Mouse (Mus musculus) right cerebral cortex, postnatal 14 days (tissue): ENCODE data around the gene Akap6.

ENCODE experiments used
- DNase-seq: peaks from one replicate; pipeline ENCODE4 v3.0.0; 2022

Gene Akap6

DNA sequence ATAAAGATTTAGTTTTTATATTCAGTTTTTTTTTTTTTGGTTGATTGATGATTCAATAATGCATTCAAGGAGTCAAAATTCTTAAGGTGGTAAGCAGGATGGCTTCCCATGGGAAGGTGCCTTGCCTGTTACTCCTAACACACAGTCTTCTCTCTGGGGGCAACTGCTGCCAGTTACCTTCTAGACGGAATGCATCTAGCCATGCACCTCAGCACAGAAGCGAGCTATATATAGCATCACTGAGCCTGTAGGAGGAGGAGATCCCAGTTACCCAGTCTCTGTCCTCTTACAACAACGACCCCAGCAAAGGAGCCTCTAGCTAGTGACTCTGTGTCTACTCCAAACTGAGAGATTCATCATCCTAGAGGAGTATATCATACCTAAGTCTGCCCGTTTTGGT is 150.1 kb downstream of the Akap6 start:
- DNase-seq: no peak

DNA sequence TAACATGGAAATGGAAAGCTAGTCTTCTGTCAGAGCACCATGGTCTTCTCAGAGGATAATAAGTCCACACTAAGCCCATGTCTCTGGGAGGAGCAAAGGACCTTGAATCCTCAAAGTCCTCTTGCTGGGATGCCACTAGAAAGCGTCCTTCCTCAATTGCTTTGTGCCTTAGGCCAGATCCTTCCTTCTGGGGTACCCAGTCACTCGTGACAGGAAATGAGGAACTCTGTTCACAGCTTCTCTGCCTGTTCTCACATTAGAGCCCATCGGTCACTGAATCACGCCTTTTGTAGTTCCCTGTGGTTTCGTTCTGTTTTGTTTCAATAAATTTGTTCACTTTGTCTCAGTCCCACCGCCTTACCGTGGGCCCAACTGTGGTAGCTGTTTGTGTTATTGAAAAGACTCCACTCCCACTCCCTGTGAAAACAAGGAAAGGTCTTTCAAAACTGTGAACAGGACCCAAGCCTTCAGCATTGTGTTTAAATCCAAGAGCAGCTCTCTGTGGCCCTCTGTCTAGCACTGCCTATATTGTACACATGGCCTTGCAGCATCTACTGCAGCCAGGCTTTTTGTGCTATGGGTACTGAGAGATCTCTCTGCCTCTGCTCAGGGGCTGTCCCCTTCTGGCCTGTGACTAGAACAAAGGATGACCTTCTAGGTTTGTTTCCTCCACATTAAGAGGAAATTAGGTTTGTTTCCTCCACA is 151.3 kb downstream of the Akap6 start:
- DNase-seq: no peak

DNA sequence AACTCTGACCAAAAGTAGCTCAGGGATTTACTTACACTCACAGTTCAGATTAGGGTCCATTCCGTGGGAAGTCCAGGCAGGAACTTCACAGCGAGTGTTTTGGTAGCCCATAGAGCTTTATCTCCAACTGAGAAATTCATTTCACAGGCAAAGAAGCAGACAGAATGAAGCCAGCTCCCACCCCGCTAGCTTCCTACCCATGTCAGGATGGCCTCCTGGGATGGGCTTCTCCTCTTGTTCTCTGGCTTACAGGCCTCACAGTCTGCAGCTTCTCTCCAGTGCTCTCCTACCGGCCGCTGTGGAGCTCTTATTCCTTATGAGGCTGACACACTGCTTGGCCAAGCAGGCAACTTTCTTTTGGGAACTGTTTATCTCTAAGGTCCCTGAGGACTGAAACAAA is 152.0 kb downstream of the Akap6 start:
- DNase-seq: no peak

DNA sequence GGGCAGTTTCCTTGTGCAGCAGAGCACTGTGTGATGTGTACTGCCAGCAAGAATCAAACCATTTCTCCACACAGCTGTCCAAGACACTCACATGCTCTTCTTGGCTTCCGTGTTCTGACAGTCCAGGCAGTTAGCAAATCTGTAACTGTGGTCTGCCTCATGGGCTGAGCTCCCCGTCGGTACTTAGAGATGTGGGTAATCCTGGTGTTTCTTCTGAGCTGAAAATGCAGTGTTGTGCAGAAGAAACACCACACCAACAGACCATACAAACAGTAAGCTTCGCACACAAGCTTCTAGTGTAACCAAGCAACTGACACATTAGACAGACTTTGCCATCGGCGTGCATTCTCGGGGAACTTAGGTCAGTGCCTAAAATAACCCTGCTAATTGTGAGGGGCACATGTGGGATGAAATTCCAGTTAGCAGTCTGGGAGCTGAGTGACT is 155.1 kb downstream of the Akap6 start:
- DNase-seq: no peak

DNA sequence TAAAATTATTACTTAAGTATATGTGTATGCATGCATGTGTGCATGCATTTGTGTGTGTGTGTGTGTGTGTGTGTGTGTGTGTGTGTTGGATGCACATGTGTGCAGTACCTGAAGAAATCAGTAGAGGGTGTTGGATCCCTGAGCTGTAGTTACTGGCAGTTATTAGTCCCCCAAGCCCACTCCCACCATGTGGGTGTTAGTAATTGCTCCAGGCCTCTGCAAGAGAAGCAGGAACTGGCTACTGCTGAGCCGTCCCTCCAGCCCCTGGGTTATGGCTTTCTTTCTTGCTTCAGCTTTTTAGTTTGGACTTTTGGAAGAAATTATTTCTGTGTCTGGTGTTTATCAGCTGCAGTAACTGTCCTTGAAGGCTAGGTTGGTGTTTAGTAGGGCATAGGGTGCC is 156.9 kb downstream of the Akap6 start:
- DNase-seq: no peak

DNA sequence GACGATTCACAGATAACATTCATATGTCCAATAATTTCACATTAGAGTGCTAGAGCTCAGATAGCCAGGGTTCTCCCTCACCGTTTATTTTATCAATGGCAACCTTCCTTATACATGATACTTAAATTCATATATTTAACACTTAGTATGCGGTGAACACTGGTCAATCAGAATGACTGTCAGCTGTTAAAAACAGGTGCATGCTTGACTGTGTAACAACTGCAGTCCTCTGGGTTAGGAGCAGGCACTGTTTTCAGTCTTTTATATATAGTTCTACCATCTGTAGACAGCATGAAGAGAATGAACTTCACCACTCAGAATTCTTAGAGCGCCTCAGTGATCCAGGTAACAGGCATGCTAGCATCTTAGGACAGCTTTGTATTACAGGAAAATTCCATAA is 158.1 kb downstream of the Akap6 start:
- DNase-seq: no peak

DNA sequence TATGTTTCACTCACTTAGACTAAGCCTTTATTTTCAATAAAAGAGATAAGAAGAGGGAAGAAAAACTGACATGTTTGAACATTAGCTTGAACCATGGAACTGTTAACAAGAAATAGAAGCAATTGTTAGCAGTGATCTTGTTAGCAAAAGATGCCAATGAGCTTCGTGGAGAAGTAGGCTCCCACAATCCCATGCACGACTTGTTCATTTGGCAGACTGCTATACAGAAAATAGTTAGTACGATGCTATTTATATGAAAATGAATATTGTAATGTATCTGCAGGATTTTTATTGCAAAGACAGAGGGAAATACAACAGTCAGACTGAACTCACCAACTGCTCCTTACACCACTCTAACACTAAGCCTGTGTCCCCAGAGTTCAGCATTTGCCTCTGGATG is 162.7 kb downstream of the Akap6 start:
- no peak for DNase-seq

DNA sequence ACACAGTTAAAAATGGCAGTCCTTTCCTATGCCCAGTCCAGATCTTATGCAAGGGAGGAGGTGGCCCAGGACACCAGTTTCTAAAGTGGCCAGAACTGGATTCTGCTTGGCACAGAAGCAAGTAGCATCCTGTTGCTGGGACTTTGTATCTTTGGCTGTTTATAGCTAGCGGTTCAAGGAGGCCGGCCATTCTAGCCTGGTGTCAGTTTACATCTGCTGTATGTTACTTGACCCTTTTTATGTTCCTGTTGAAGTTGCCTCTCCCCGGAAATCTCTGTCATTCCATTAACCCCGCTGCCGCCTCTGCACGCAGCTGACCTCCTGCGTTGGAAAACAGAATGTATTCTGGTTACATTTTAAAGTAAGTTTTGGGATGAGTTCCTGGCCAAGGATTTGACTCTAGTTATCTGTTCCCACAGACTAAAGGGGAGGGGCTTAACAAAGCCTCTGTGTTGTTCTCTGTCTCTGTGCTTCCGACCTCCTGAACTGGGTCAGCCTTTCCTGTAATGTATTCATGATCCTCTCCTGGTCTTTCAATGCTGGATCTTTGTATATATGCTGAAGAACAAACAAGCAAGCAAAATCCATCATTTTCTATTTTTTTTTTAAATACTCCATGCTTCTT is 168.9 kb downstream of the Akap6 start:
- DNase-seq: no peak

DNA sequence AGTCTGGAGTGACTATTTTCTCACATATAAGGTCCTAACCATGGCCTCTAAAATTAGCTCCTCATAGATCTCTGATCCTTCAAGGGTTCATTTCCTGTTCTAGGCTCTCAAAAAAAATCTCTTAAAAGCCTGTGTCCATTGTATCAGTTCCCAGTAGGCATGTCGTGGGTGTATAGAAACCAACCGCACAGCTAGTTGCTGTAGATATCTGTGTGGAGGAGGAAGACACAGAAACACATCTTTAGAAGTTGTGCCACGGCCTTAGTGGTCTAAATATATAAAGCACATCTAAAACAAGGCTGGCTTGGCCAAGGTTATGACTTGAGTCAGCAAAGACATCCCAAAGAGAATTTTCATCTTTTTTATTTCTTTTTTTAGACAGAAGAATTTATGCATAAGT is 172.4 kb downstream of the Akap6 start:
- no peak for DNase-seq

DNA sequence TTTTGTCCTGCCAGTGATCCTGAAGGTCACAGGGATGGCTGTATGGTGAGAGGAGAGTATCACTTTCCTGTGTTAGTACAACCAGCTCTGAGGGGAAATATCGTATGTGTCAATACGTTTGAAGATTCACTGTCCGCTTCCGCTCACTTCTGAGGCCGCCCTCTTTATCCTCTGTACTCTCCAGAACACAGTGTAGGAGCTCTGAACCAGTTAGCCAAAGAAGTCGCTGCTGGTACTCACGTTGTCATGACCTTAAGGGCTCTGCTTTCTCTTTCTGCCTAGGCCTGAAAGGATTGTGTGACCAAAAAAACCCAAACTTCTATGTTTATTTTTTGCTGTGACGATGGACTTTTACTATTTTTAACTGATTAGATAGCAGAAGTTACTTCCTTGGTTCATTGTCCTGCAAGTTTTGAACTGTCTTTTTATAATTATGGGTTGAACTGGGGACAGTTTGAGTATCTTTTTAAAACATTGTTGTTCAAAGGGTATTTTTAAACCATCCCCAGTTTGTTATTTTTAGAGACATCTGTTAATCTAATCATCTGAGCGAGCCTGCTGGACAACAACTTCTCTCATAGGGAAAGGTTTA is 175.2 kb downstream of the Akap6 start:
- DNase-seq: no peak

DNA sequence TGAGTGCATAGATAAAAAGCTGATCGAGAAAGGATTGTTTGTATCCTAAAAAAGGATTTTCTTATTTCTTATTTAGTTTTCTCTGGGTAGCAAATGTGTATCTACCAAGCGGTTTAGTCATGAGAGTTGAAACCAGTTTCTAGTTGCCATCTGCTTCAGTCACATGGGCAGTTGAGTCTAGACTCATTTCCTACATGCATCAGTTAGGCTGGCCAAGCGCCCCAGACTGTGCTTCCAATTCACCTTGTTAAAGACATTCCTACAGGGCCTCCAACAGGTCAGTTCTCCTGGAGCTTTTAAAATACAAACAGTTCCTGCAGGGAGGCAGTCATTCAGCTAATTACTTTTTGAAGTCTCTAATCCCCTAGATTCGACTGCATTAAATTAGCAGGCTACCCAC is 176.9 kb downstream of the Akap6 start:
- no peak for DNase-seq

DNA sequence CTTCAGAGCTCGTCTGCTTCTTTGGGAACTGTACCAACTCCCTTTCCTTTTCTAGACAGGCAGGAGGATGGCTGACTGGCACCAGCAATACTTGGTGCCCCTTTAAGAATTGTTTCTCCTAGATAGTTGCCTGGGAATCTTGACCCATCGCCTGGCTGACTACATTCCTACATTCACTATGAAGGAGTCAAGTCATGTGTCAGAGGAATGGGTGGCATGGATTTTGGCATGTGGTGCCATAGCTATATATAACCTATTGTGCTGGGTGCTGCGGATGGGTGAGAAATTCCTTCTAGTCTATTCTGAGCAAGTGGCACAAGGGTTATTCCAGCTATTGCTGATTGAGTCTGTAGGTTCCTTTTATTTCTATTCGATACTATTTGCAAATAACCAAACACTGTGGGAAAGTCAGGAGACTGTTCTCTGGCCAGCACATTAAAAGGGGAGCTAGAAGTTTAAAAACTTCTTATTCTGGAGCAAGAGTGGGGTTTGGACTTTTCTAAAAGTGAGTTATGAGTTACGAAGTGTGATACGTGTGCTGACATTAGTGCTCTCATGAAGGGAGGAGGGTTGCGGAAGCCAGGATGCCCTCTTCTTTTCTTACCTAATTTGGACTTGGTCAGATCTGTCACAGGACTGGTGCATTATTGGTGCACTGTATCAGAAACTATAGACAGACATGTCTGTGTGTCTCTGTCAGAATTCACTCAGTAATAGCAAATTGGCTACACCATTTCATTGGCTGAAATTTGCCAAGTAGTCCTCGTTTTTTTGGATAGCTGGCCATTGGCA is 178.0 kb downstream of the Akap6 start:
- DNase-seq: no peak

DNA sequence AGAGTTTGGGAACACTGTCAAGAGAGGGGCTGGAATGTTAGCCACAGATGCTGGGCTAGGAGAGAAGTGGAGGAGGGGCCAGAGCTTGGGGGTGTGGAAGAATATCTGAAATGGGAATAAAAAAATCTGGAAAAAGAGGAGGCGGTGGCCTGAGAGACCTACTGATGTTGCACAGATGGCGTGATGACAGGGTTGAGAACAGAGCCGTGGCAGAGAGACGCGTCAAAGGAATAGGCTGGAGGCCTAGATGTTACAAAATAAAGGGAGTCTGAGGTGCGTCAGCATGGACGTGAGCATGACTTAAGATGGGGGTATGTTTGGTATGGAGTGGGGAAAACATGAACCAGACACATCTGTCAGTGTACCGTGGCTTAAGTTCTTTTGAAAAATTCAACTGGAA is 180.1 kb downstream of the Akap6 start:
- DNase-seq: no peak

DNA sequence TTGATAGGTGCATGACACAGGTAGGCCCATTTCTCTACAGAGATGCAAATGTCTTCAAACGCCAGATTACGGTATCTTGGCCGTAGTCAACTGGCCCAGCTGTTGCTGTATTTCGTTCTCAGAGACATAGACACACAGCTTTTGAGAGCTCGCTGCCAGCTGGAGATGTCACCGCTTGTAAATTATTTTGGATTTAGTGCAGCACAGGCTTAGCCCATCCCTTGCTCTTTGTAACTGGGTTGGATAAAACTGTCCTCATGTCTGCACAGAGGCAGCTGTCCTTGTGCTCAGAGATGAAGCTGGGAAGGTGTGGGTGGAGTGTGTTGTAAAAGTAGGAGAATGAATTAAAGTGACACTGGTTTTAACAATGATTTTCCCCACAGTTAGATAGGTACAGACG is 193.3 kb downstream of the Akap6 start:
- no peak for DNase-seq

DNA sequence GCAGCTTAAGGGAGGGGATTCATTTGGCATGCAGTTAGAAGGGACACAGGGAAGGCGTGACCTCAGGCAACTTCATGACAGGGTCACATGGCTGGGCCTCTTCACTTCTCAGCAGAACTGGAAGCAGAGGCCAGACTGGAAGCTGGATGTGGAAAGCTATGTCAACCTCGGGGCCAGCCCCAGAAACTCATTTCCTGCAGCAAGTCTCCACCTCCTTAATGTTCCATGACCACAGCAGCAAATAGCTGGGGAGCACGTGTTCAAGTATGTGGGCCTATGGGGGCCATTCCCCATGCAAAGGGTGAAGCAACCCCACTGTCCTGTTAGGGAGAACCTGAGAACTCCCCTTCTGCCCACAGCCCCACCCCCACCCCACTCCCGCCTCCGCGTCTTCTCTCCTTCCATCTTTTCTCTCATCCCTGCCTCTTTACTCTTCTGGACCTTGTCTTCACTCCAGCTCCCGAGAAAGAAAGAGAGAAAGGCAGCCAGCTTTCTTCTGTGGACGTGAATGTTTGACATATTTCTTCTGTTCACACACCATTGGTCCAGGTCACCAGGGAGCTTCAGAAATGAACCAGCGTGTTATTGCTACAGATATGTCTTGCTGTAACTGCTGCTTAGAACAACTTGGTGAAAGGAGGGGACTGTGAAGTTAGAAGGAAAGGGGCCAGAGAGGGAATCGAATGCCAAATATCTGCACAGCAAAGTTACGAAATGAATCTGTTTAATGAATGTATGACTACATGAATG is 194.6 kb downstream of the Akap6 start:
- no peak for DNase-seq

DNA sequence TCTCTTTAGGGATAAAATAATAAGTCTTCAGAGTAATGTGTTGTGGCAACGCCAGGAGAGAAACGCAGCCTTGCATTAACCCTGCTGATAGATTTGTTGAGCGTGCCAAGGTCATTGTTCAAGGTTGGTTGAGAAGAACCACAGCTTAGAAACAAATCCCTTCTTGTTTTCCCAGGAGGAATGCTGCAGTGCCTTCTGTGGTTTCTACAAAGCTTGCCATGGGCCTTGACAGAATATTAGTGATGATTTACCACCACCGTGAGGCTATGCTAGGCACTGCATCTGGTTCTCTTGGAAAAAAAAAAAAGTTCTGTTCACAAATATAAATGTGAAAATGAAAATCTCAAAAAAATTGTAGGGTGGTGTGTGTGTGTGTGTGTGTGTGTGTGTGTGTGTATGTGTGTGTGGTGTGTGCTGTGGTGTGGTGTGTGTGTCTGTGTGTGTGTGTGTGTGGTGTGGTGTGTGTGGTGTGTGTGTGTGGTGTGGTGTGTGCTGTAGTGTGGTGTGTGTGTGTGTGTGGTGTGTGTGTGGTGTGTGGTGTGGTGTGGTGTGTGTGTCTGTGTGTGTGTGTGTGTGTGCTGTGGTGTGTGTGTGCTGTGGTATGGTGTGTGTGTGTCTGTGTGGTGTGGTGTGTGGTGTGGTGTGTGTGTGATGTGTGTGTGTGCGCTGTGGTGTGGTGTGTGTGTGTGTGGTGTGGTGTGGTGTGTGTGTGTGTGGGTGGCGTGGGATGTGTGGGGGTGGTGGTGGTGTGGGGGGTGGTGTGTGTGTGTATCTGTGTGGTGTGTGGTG is 196.7 kb downstream of the Akap6 start:
- DNase-seq: peak; percentile 45

DNA sequence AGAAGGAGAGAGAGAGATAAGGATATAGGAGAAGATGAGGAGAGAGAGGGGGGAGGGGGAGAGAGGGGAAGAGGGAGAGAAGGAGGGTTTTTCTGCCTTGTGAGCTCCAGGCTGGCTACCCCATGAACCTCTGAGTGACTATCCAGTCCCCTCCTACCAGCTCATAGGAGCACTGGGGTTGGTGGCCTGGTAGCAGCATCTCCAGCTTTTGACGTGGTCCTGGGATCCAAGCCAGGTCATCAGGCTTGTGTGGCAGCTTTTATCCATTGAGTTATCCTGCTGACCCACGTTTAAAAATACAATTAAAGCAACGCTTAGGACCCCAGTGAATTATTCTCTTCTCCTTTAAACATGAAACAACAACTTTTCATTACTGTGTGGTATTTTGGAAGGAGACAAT is 197.6 kb downstream of the Akap6 start:
- DNase-seq: no peak

DNA sequence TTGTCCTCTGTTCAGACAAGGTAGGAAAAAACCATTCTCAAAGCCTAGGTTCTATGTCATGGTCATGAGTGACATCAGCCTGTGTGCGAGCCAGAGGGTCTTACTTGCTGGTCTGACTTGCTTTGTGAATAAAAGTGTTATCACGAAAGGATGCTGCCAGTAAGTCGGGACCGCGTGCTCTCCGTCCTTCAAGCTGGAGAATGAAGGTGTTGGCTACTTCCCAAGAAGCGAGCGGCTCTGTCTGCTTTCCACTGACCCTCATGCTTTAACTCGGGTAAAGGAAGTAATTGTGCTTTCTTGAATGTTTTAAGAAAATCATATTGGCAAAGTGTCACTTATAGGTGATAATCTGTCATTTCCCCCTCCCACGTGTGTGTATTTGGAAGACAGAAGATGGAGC is 198.9 kb downstream of the Akap6 start:
- no peak for DNase-seq

DNA sequence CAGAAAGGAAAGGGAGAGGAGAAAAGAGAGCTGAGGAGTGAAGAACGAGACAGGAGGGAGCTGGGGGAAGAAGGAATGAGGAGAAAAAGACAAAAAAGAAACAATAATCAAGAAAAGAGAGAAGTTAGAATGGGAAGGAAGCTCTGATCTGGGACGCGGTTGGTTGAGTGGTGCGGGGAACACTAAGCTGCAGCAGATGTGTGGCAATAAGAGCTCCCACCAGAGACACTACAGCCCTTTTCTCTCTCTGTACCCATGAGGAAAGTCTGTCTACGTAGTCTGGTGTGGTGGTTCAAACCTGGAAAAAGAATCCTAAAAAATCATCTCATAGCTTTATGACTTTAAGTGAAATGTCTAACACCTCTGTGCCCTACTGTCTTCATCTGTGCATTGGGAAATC is 204.9 kb downstream of the Akap6 start:
- DNase-seq: no peak

DNA sequence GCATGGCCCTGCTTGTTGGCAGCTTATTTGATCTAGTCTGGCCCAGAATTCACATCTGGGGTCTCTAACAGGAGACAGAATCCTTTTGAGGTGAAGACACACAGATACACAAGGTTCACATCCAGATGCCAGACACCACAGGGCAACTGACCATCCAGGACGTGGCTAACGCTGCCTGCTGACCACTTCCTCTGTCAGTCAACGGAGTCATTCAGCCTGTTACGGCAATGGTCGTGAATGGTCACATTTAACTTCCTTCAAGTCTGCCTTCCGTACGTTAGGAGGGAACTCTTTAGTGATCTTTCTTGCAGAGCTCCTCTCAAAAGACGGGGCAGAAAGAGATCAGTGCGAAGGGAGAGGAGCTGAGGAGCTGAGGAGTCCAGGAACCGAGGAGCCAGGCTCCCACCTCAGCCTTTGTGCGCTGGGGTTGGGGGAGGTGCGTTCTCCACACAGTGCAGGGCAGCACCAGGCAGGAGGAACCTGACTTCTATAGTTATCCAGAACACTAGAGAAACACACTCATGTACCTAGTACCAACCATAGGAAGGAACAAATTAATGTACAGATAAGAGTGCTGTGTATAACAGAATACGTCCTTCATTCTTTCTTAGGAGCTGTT is 209.4 kb downstream of the Akap6 start:
- no peak for DNase-seq

DNA sequence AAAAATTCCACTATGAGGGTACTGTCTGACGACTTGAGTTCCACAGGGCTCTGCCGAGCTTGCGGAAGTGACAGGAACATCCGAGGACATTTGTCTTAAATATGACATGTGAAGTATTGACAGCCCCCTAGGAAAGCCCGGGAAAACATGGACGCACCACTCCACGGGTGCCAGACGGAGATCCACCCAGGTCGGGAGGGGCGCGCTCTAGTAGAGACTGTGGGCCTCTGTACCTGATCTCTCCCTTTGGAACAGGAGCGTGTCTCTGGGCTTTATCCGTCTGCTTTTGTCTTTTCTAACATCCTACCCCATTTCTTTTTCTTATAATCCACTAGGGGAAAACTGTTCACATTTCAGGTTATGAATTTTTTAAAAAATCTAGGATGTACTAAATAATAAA is 211.2 kb downstream of the Akap6 start:
- DNase-seq: no peak

DNA sequence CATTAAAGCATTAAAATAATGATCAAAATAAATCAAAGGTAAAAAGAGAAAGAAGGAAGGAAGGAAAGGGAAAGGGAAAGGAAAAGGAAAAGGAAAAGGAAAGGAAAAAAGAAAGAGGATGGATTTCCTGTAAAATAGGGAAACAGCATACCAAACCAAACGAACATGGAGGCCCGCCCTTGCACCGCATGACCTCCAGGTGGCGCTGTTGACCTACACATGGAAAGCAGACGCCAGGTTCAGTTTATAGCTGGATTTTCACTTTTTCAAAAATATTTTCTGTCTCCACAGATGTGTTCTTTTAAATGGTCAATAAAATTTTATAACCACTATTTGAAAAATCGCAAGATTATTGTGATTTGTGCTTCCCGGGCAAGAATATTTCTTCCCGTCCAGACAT is 211.6 kb downstream of the Akap6 start:
- peak; percentile 79 for DNase-seq
